Mouse (Mus musculus) kidney, postnatal 36 days (tissue): ENCODE measurements at regions not wholly inside any gene's neighbourhood (a gene's known extent, or its start where the extent isn't known, plus 50 kb on each side); places are given as distances from the start of the nearest gene placed in this dataset.

ENCODE experiments used
- DNase-seq, 2 experiments: peaks; one replicate each; pipeline ENCODE4 v3.0.0; 2021 to 2022; ENCODE audit warnings: mixed read lengths in 2 of 2

GRCm38 (mm10) chr13:24527812-24528531 is 54.0 kb upstream of the Ripor2 start:
- peak in 1 of 2 experiments; percentile 55 for DNase-seq
